Mouse (Mus musculus) cerebellum, adult (tissue): Measurements from ENCODE around the gene Rpl32.

Source experiments
- ATAC-seq: cut with Nextera tagmentation; 2 replicates; pipeline ENCODE4 v1.9.2; 2017; ENCODE audit warnings: mild to moderate bottlenecking, moderate library complexity, mixed read lengths; ENCODE audit not compliant: insufficient number of reproducible peaks, low FRiP score, low TSS enrichment

Gene Rpl32

DNA sequence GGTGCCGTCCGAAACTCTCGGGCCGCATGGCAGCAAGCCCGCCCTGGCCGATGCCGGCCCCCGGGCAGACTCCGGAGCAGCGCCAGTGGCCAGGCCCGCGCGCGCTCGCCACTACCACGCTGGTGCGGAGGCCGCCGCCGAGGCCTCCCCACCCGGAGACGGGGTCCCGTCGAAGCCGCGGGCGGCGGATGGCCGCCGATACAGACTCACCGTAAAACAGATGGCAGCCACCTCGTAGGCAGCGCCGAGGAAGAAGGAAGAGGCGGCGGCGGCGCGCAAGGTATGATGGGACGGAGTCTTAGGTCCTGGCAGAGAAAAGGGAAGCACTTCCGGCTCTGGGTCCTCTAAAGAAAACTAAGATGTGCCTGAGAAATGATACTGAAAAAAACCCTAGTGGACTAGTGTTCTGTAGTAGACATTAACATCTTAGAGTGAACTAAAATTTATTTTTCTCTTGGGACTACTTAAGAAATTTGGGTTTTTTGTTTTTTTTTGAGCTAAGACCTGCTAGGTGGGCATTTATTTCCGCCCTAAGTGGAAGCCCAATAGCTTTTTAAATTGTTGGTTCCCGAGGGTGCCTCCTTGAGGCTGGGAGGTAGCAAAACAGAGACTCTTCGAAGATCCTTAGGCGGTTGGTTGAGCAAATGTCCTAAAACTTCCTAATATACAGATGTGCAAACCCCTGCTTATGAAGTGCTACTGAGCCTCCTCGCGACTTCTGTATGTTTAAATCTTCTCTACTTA, at the start of gene Rpl32:
Rpl32 (minus strand) TSS at position 260 of the 744 bp plus-strand sequence.
- ATAC-seq: peak; percentile 87

- no peak for ATAC-seq
Observed at GRCm38 (mm10) chr6:115856361-115856745, 47.8 kb upstream of the Rpl32 start.

DNA sequence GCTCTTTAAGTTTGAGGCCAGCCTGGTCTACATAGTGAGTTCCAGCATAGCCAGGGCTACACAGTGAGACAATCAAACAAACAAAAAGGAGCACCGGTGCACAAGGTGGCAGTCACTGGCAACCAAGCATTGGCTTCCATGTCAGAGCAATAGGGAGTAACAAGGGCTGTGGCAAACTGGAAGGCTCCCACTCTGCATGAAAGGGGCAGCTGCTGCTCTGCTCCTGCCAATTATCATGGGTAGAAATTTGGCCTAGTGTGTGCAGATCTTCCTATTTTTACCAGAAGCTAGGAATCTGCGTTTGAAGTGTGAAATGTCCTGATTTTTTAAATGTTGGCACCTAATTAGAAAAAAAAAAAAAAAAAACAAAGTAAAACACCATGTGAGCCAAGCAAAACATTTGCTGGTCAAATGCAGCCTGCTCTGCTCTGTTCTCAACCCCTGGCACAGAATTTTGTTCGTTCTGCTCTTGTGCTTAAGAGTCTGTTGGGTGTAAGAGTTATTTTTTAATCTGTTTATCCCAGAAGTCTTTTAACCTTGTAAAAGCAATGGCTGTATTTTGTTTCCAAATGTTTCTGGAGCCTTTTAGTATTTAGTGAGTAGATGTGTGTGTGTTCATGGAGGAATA, 47.3 kb upstream of the Rpl32 start:
- ATAC-seq: no peak

GRCm38 (mm10) chr6:115854432-115854831, 45.9 kb upstream of the Rpl32 start:
- no peak for ATAC-seq

- ATAC-seq: no peak
Observed at GRCm38 (mm10) chr6:115853985-115854384, 45.4 kb upstream of the Rpl32 start.

GRCm38 (mm10) chr6:115853091-115853813, 44.7 kb upstream of the Rpl32 start, which contains the start of the genes Mbd4 and Ift122:
Mbd4 (minus strand) TSS chr6:115853371.
Ift122 (plus strand) TSS chr6:115853470.
- ATAC-seq: peak; percentile 99

GRCm38 (mm10) chr6:115852446-115853090, 44.0 kb upstream of the Rpl32 start:
- ATAC-seq: no peak

- ATAC-seq: no peak
Observed at GRCm38 (mm10) chr6:115848598-115849304, 40.2 kb upstream of the Rpl32 start.

- ATAC-seq: 0 out of 2 replicates have a peak, but pooled peaks have one; percentile 31
Observed at GRCm38 (mm10) chr6:115846640-115847411, 38.3 kb upstream of the Rpl32 start.

DNA sequence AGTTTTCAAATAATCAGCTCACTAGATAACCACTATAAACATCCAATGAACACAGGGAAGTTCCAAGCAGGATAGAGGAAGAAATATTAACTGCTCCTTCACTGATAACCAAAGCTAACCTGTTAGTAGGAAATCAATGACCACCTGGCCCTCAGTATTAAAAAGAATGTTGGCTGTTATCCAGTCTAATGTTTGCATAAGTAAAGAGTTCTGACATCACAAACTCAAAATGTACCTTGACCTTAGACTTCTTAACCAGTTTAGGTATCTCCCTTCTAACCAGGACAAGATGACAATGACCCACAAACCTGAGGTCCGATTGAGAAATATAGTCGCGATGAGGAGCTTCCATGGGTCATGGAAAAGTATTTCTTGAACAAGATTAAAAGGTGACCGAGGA, 36.5 kb upstream of the Rpl32 start:
- ATAC-seq: no peak

DNA sequence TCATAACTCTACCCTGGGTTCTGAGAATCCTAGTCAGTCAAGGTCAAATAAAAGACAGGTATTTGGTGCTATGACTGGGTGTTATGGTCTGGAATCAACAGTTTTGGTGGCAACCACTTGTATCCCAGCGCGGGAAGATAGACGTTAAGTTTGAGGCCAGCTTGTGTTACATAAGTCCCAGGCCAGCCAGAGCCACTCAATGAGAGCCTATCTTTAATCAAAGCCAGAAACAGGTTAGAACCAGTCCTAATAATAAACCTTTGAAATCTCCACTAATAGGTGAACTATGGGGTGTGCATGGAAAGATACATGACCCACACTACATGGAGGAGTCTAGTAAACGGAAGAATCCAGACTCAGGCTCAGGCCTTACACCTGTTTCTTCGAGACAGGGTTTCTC, 30.2 kb upstream of the Rpl32 start:
- ATAC-seq: no peak

- ATAC-seq: peak; percentile 97
Observed at GRCm38 (mm10) chr6:115838161-115838597, 29.6 kb upstream of the Rpl32 start, which contains the start of gene Efcab12. Efcab12 (minus strand) TSS chr6:115838412.

DNA sequence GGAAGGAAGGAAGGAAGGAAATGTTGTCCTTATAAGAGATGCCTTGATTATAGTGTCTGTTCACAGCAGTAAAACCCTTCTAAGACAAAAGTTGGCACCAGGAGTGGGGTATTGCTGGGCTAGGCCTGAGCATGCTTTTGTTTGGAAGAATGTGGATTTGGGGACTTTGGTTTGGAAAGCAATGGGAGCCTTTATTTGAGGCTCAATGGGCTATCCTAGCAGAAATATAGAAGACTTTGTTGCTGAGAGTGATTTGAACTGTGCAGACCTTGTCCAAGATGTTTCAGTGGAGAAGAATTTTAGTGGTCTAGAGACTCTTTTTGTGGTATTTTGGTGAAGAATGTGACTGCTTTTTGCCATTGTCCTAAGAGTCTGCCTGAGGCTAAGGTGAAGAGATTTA, 25.3 kb upstream of the Rpl32 start:
- ATAC-seq: no peak

DNA sequence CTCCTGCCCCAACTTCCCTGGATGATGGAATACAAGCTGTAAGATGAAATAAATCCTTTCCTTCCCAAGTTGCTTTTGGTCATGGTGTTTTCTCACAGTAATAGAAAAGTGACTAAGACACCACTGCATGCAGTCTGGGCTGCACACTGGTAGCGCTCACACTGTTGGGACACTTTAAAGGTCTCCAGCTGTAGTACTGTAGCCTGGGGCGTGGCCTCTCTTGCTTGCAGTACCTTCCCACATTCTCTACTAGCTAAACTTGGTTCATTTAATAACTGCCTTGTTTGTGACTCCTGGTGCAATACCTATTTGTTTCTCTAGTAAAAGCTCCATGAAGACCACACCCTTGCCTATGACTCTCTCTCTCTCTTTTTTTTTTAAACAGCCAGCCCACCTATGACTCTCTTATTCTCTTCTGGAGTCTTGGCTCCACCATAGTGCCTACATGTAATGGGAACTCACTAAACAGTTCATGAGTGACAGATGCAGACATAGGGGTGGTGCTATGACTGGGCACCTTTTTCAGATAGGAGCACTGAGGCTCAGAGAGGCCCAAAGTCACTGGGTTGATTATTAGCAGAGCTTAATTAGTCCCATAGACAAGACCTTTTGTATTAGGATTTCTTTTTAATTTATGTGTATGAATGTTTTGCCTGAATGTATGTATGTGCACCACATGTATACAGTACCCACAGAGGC, 23.8 kb upstream of the Rpl32 start:
- no peak for ATAC-seq

- no peak for ATAC-seq
Observed at GRCm38 (mm10) chr6:115830779-115831601, 22.4 kb upstream of the Rpl32 start.

- peak; percentile 76; the same call in 1 of the 2 replicates for ATAC-seq
Observed at GRCm38 (mm10) chr6:115823850-115824464, 15.4 kb upstream of the Rpl32 start.
